Mouse (Mus musculus) frontal cortex, postnatal 10 days (tissue): ENCODE data around the gene Cemip.

Experiments used
- DNase-seq, 2 experiments: peaks; one replicate each; pipeline ENCODE4 v3.0.0; 2022; ENCODE audit warnings: low spot score in 2 of 2, mixed read lengths in 1 of 2

Gene Cemip

DNA sequence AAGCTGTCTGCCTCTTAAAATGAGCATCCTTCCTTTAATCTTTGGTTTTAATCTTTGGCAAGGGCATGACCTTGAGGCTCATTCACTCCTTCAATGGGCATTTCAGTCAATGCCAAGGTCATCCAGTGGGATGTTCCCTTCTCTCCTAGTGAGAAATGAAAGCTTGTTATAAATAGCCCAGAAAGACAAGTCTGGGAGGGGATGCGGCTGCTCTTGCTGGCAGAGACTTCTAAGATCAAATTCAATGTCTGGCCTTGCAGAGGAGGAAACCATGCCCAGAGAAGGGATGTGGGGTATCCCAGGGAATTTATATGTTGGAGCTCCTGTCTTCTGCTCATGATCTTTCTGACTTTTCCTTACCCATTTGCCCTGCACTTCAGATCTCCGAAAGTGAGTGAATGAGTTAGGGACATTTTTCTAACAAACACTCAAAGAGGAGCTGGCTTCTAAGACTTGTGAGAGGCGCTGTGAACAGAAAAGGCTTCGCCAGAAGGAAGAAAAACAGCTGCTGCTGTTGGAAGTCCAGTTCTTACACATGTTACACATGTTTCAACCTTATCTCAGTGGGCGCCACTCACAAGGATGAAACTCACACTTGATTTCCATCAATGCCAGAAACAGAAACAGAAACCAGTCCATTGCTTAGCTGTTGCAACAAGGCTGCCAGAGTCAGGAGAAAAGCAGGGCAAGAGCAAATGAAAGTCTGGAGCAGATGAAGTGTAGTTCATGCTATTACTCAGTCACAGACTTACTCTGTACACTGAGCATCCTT lies 120.1 kb downstream of the Cemip start:
- no peak for DNase-seq

DNA sequence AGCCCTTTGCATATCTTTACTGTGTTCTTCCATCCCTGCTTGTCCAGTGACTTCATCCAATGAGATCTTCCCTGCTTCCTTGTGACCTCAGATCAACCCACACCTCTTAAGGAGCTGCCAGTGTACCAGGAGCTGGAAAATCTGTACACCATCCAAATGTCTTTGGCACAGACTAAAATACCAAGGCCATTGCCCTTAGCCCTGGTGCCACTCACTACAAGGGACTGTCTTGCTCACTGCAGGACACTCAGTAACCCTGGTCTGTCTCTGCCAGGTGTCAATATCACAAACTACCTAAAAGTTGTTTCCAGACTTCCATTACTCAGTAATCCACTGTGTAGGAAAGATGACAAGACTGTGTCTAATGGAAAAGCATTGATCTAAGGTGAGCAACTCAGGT lies 121.1 kb downstream of the Cemip start:
- no peak for DNase-seq

DNA sequence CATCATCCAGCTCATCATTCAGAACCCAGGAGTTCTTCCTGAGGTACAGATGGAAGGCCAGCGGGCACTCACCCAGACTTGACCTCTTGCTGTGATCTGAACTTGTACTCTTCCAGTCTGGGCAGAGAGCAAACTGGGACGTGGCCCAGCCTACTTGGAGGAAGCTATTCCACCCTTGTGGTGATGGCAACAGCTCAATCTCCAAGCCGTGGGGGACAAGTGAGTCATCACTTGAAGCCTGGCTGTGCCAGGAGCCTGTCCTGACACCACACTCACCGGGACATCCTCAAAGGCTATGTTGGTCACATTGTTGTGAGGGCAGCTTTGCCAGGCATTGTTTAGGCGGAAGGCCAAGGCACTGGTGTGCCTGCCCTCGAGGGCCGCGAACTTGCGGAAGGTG lies 133.8 kb downstream of the Cemip start:
- no peak for DNase-seq

DNA sequence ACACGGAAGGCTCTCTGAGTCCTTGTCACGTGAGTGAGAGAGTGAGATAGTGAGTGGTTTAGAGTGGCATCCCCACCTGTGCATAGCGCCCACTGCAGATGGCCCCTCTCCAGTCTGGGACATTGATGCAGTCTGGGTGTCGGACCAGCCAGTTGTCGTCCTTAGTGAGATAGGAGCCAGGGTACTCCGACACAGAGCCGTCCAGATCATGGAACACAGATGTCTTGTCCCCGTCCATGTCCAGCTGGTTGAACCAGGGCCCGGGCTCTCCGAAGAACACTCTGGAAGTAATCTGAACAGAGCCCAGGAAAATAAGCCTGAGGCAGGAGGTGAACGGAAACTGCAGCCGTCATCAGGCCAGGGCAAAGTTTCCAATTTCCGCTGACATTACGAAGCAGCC lies 135.0 kb downstream of the Cemip start:
- no peak for DNase-seq

DNA sequence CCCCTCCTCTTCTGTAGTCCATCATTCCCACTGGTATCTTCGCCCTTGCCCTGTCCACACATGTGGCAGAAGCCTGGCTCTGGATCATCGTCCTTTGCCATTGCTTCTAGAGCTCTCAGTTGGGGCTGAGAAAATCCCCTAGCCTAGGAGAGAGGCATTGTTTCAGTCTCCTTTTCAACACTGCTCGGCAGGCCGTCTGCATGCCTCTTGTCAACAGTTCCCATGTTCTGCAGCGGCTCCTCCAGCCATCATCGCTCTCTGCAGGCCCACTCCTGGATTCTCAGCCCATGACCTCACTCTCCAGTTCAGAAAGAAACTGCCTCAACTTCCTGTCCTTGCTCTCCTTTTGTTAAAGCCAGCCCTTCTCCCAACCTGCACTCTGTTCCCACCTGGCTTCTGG lies 136.6 kb downstream of the Cemip start:
- no peak for DNase-seq

DNA sequence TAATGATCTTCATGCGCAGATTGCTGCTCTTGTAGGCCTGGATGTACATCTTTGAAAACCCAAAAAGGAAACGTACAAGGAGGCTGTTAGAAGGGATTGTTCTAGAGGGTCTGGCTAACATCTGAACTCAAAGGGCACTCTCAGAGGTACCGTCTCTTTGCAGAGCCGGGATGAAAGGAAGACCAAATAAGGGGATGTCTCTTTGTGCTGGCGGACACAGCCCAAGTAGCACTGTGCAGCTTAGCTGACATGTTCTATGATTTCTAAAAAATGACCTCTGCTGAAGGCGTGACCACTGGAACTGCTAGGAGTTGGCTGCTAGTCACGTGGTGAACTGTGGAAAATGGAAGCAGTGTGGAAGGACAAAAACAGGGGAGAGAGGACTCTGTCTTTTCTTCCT lies 137.6 kb downstream of the Cemip start:
- DNase-seq, result no peak

DNA sequence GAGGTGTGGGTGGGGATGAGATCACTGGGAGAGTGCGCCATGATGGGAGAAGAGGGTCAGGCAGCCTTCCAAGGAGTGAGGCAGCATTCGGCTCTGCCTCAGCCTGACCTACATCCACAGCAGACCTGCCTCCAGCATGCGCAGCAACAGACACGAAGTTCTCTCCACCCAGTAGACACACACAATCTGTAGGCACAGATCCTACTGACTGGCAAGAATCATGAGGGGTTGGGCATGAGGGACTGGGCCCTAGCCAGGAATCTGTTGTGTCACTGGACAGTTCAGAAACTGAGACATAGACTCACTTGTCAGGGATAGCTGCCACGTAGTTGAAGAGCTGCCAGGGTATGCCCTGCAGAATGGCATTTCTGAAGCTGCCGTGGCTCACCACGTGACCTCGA lies 144.6 kb downstream of the Cemip start:
- peak in 1 of 2 experiments; percentile 10 for DNase-seq

DNA sequence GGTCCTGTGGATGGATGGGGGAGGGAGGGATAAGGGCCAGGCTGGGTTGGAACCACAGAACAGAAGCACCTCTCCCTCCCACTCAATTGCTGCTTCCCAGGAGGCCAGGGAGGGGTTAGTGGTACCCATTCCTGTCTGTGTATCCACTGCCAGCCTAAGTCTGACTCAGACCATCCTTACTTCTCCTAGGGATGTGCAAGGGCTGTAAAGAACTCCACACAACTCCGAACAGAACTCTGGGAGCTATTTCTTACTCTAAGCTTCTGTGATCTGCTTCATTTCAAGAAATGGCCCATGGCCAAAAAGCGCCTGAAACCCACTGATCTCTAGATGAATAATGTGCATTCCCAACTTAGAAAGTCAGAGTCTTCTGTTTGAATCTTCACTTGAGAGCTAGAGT lies 146.2 kb downstream of the Cemip start:
- DNase-seq, result no peak

DNA sequence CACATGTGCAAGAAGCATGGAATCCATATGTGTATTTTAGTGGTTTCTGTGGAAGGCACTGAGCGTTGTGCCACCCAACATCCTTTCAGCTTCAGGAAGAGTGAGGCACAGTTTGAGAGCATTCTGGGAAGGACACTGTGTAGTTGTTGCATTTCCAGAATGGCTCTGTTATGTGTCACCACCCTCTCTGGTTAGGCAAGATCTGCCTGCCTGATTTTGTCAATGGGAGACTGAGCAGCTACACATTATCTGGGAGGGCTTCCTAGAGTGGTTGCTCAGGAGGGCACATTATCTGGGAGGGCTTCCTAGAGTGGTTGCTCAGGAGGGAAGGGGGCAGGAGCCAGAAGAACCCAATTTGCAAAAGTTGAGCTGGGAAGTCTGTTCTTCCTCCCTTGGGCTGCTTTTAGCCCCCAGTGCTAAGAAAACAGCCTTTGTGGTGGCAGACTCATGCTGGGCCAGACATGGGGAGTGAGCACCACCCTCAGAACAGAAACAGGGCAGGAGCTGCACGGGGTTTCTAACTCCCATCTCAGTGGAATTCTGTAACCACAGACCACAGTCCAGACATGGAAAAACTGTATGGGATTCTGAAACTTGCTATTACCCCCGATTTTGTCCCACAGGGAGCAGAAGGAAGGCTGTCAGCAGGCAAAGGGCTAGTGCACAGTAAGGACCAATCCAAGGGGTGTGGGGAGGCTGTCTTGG lies 147.1 kb downstream of the Cemip start:
- DNase-seq, result no peak

DNA sequence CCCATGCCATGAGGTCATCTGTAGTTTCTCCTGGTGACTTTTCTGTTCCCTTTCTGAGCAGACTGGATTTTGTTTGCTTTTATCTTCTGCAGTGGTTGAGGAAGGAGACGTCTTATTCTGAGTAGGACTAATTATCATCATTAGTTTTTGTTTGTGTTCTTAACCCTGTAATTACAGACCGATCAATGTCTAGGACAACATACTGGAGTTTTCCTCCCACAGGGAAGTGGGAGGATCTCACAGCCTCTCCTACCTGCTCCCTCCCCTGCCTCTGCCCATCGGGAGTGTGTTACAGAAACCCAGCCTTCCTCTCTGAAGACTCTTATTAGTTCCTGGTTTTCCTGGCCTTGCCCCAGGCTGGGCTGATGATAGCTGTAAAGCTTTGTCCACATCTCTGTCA lies 164.7 kb downstream of the Cemip start:
- no peak for DNase-seq

DNA sequence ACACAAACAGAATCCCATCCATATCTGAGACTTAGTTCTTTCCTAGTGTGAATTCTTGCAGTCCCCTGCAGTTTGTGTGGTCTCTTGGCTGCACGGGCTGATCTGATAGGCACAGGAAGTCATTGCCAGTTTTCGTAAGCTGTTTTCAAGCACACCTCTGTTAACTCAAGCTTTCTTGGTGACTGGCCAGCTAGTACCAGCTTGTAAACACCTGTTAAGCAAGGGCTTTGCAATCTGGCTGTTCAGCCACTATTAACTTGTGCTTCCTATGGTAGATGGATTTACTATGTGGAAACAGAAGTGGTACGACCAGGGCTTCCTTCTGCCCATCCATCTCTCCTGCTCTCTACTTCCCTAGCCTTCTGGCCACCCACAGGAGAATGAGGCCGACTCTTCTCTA lies 166.1 kb downstream of the Cemip start:
- DNase-seq, result no peak

DNA sequence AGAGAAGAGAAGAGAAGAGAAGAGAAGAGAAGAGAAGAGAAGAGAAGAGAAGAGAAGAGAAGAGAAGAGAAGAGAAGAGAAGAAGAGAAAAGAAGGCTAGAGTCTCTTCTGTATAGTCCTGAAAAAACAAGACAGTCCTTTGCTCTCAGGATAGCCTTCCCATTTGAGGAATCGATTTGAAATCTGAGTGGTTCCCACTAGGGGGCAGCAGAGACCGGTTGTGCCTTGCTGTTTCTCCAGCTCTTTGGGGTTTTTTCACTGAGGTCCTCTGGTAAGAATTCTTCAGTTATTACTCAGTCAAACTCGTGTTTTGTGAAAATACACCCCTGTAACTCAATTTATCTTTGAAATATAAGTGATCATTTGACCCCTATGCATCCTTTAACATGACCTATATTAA lies 171.7 kb downstream of the Cemip start:
- peak; percentile 50 to 87 for DNase-seq

DNA sequence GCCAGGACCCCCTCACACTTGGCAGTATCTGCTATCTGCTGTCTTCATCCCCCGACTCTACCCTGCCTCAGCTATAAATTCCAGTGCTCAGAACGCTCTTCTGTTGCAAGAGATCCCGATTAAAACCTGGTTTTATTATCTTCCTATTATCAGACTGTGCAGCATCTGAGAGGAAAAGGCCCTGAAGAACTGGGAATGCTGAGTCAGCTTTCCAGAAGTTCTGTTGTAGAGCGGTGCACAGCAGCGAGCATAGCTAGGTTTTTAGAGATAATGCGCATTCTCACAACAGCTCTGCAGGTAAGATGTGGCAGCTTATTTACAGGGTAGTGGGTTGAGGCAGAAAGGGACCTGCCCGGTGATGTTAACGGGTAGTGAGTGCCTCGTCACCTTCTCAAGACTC lies 172.3 kb downstream of the Cemip start:
- DNase-seq, result no peak

DNA sequence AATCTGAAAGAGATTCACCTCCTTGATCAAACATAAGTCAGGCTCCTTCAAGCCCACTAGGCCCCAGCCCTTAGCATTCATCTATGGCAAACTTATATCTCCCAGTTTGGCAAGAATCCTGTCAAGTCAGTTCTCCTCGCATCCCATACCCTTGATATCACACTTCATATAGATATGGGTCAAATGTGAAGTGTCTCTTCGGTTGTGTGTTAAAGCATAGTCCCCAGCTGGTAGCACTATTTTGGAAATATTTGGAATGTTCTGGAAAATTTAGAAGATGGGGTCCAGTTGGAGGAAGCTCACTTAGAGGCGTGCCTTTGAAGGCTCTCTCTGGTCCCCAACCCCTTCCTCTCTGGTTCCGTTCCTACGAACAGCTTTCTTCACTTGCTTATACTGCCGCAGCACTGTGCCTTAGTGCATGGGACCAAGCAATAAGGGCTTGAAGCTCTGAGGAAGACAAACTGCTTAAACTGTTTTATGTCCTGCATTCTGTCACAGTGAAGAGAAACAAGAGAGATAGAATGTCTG lies 172.8 kb downstream of the Cemip start:
- no peak for DNase-seq

DNA sequence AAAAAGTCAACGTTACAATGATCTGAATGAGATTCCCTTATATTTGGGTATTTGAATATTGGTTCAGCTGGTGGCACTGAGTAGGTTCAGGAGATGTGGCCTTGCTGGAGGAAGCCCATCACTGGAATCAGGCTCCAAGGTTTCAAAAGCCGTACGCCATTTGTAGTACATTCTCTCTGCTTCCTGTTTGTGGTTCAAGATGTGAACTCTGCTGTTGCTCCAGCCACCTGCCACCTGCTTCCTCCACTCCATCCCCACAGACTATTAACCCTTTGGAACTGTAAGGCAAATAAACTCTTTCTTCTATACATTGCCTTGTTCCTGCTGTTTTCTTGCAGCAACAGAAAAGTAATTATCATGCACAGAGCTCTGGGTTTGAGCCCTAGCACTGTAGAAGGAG lies 174.4 kb downstream of the Cemip start:
- no peak for DNase-seq

DNA sequence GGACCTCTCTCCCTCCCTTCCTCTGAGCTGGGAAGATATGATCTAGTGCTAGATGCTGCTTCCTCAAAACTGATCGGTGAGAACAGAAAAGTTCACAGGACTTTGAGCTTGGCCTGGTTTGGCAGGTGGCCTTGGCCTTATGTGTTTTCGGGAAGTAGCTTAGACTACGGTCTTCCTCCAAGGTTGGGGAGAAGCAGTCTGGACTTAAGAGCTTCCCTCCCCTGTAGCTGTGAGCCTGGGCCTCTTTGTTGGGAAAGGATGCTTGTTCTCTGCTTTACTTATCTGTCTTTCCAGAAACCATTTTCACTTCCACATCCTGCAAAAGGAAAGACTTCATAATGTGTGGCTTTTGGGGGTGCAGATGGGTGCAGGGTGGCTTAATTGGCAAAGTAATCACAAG lies 181.5 kb downstream of the Cemip start:
- no peak for DNase-seq

DNA sequence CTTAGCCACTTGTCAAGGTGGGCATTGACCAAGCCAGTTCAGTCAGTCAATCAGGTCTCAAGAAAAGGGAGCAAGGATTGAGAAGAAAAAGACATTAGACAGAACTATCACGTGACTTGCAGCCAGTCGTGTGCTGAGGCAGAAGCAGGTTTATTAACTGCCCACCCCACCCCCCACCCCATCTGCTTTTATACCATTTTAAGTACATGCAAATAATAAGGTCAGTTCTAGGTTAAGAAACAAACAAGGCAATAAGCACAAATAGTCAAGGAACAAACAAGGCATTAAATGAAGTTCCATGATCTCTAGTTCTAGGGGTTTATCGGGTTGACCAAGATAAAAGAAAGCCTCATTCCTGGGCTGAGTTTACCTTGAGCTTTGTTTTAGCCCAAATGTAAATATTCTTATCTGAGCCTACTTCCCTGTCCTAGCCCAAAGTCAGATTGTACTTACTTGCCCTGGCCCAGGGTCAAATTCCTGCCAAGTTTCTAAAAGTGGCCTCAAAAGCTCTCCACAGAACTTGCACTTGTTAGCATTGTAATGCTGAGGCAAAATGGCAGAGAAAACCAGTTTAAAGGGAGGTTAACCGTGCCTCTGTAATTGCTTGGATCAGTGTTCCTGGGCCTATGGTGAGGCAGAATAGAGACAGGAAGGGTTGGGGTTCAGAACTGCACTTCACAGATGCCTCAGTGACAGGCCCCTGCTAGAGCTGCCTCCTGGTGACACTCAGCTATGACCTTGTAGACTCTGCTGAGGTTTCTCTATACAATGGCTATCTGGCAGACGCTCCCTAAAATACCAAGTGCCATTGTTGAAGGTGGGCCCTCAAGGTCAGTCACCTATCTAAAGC lies 183.8 kb downstream of the Cemip start:
- DNase-seq, result no peak

DNA sequence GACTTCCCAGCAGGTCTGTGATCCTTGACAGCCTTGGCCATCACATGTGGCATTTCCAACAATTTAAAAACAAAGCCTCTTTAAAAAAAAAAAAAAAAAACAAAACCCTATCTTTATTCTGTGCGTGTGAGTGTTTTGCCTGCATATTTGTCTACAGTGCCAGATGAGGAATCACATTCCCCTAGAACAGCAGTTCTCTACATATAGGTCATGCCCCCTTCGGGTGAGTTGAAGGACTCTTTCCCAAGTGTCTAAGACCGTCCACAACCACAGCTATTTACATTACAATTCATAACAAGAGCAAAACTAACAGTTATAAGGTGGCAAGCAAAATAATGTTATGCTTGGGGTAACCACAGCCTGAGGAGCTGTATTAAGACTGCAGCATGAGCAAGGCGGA lies 184.9 kb downstream of the Cemip start:
- no peak for DNase-seq

DNA sequence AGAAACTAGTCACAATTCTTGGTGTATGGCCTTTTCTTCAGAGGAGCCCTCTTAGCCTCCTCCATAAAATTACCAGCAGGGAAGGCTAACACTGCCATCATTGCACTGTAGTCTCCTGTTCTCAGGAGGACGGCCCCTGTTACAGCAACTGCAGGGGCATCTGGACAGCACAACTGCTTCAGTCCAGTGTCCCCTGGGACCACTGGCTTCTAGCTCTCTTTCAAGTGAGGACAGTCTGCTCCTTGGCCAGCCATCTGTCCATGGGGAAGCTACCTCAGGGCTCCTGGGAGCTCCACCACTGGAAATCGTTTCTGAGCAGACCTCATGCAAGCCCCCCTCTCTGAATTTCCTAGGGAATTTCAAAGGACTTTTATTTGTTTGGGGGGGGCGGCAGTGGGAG lies 185.8 kb downstream of the Cemip start:
- no peak for DNase-seq

DNA sequence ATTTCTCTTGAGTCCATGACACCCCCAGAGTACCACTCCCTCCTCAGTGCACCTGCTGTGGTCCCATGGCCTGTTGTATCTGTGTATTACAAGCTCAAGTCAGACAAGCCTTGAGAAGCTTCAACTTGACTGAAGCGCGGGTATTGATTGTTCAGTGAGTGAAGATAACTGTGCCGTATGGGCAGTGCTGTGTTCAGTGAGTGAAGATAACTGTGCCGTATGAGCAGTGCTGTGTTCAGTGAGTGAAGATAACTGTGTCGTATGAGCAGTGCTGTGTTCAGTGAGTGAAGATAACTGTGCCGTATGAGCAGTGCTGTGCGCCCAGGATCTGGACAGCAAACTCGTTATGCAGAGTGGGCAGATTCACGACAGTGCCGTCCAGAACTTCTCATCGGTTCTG lies 188.0 kb downstream of the Cemip start:
- no peak for DNase-seq

DNA sequence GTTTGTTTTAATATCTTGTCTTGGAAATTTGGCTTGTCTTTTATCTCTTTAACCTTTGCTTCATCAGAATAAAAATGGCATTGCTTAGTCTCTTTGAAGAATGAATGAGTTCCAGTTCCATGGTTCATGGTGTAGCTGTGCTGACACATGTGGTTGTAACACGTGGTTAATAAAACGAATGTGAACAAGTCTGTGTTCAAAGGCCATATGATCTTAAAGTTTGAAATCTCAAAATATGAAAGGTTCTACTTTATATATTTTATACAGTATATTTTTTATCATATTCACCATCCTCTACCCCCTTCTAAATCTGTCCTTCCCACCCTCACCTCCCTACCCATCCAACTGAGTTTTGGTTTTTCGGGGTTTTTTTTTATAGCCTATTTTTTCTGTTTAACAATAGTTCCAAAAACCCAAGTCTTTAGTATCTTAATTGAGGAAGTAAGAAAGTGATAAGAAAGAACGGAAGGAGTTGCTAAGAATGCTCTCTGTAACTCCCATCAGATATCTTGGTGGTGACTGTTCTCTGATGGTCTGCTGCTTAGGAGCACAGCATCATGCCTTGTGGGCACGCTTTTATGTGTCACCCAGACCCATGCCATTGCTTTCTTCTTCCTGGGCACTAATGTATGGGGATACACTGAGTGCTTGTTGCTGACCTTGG lies 190.1 kb downstream of the Cemip start:
- DNase-seq, result no peak

DNA sequence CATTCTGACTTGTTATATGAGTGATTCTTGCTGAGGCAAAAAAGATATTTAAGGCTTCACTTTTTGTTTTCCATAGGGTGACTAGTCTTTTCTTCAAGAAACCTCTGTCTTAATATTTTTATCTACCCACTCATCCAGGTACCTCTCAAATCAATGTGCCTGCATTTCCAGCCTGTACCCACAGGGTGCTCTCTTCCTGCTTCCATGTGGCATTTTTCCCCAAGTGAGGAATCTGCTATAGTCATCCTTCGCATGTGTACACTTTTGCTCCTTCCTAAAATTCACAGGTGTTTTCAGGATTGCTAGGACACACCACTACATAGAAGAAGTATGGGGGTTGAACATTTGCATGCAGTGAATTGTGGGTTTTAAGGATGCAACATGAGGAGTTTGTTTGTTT lies 192.0 kb downstream of the Cemip start:
- no peak for DNase-seq
